Mouse (Mus musculus): ENCODE measurements around the gene Mertk.

GRCm38 (mm10) chr2:128838611-128839010, 139.9 kb downstream of the Mertk start:
- TF ChIP-seq CTCF (IDR thresholded peaks at IDR 0.05; ENCODE audit: extremely low read depth, insufficient read depth, insufficient read length, insufficient replicate concordance) (no peak), POLR2A (IDR thresholded peaks at IDR 0.05; ENCODE audit: low read depth, low read length) (no peak)

Measured in spleen, adult 2 months (tissue).